Mouse (Mus musculus) brain, embryonic 14.5 days (tissue): Measurements from ENCODE around the gene Slu7.

Experiments used
- CTCF ChIP-seq: fragments of 200-500 bp; IDR thresholded peaks from 2 replicates; pipeline ENCODE4 v1.5.1; 2012; ENCODE audit warnings: inconsistent platforms, mild to moderate bottlenecking, moderate library complexity, borderline replicate concordance; ENCODE audit not compliant: insufficient read depth, insufficient read length; ENCODE audit errors: extremely low read depth
- POLR2A ChIP-seq: fragments of 200-500 bp; IDR thresholded peaks from 2 replicates; pipeline ENCODE4 v1.6.1; 2012; ENCODE audit warnings: mild to moderate bottlenecking, inconsistent platforms, borderline replicate concordance; ENCODE audit not compliant: poor library complexity, insufficient read depth, insufficient read length, severe bottlenecking; ENCODE audit errors: extremely low read depth

GRCm38 (mm10) chr11:43480561-43480960 is 47.0 kb downstream of the Slu7 start:
- no peak for TF ChIP-seq POLR2A
- TF ChIP-seq CTCF: no peak
